Mouse (Mus musculus) ovary, adult 18-20 months (tissue): ENCODE measurements around the gene Mbd4.
"Not testable (repeated sequence)": the region's sequence is repeated elsewhere in the genome, so short reads cannot be mapped to it uniquely, and the experiment has no call there.

ENCODE experiments used
- DNase-seq: peaks from one replicate; pipeline ENCODE4 v3.0.0; 2022; ENCODE audit warnings: low spot score, mixed read lengths

The Mbd4 gene

GRCm38 (mm10) chr6:115853091-115853813 is at the start of gene Mbd4, which contains the start of gene Ift122:
Gene Mbd4 (minus strand): TSS chr6:115853371.
Gene Ift122 (plus strand): TSS chr6:115853470.
- peak; percentile 98 for DNase-seq

GRCm38 (mm10) chr6:115902545-115902944 is 49.4 kb upstream of the Mbd4 start:
- no peak for DNase-seq

GRCm38 (mm10) chr6:115901489-115901931 is 48.3 kb upstream of the Mbd4 start:
- DNase-seq: no peak

GRCm38 (mm10) chr6:115901062-115901461 is 47.9 kb upstream of the Mbd4 start:
- peak; percentile 63 for DNase-seq

GRCm38 (mm10) chr6:115897926-115898520 is 44.9 kb upstream of the Mbd4 start:
- no peak for DNase-seq

GRCm38 (mm10) chr6:115897117-115897516 is 43.9 kb upstream of the Mbd4 start:
- peak; percentile 44 for DNase-seq

- DNase-seq: no peak
These were observed 43.2 kb upstream of the Mbd4 start for GRCm38 (mm10) chr6:115896346-115896745.

GRCm38 (mm10) chr6:115892363-115892762 is 39.2 kb upstream of the Mbd4 start:
- DNase-seq: no peak

GRCm38 (mm10) chr6:115891497-115892061 is 38.4 kb upstream of the Mbd4 start:
- DNase-seq: no peak

GRCm38 (mm10) chr6:115891061-115891460 is 37.9 kb upstream of the Mbd4 start:
- no peak for DNase-seq

GRCm38 (mm10) chr6:115890601-115891000 is 37.4 kb upstream of the Mbd4 start:
- no peak for DNase-seq

GRCm38 (mm10) chr6:115888296-115888695 is 35.1 kb upstream of the Mbd4 start:
- no peak for DNase-seq

GRCm38 (mm10) chr6:115886894-115887293 is 33.7 kb upstream of the Mbd4 start:
- no peak for DNase-seq

- DNase-seq: no peak
These were observed 30.8 kb upstream of the Mbd4 start for GRCm38 (mm10) chr6:115884018-115884417.

- peak; percentile 16 for DNase-seq
These were observed 27.6 kb upstream of the Mbd4 start for GRCm38 (mm10) chr6:115880751-115881150.

- no peak for DNase-seq
These were observed 26.6 kb upstream of the Mbd4 start for GRCm38 (mm10) chr6:115879736-115880135.

- no peak for DNase-seq
These were observed 25.5 kb upstream of the Mbd4 start for GRCm38 (mm10) chr6:115878694-115879093.

- DNase-seq: no peak
These were observed 24.1 kb upstream of the Mbd4 start for GRCm38 (mm10) chr6:115877239-115877638.

- DNase-seq: not testable (repeated sequence)
These were observed 18.1 kb upstream of the Mbd4 start for GRCm38 (mm10) chr6:115871318-115871717.

- DNase-seq: not testable (repeated sequence)
These were observed 14.0 kb upstream of the Mbd4 start for GRCm38 (mm10) chr6:115867157-115867556.

- no peak for DNase-seq
These were observed 12.1 kb upstream of the Mbd4 start for GRCm38 (mm10) chr6:115865246-115865645.

- DNase-seq: no peak
These were observed 10.2 kb upstream of the Mbd4 start for GRCm38 (mm10) chr6:115863340-115863841.

GRCm38 (mm10) chr6:115860027-115860556 is 6.9 kb upstream of the Mbd4 start:
- DNase-seq: no peak
